Mouse (Mus musculus) lung, adult 2 months (tissue): ENCODE results near the gene Gm5431.

Experiments
- CTCF ChIP-seq: fragments of 200-500 bp; IDR thresholded peaks from 2 replicates; pipeline ENCODE4 v1.5.1; 2011; ENCODE audit warnings: mild to moderate bottlenecking, low read length, control low read depth; ENCODE audit not compliant: insufficient read depth
- POLR2A ChIP-seq: fragments of 200-500 bp; IDR thresholded peaks from 2 replicates; pipeline ENCODE4 v1.6.1; 2011; ENCODE audit warnings: low read depth, mild to moderate bottlenecking, control low read depth, low read length, borderline replicate concordance; ENCODE audit errors: extremely low read depth

DNA sequence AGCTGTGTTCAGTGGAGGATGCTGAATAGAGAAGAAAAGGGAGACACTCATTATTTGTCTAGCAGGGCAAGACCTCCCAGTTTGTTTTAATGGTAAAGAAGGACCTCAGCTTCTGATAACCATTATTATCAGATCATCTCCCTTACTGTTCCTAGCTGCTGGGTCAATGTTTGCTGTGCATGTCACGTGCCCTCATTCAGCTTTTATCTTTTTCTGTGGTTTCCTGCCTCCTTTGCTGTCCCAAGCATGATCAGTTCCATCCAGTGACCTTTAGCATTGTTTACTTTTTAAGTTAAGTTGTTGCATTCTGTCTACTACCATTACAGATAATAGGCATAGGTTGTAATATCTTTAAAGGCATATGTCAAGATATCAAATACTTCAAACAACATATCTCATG lies 6.4 kb upstream of the Gm5431 start:
- TF ChIP-seq POLR2A (no peak), CTCF (no peak)
